Mouse (Mus musculus): Measurements from ENCODE around the gene Cpne9. TPM values are rescaled to one million over a fixed set of nuclear protein-coding genes. Genes with fewer than 3 reads are reported as not detected.

Cpne9 gene
- polyA plus RNA-seq, 1 experiment from 2014 or later = not detected

DNA sequence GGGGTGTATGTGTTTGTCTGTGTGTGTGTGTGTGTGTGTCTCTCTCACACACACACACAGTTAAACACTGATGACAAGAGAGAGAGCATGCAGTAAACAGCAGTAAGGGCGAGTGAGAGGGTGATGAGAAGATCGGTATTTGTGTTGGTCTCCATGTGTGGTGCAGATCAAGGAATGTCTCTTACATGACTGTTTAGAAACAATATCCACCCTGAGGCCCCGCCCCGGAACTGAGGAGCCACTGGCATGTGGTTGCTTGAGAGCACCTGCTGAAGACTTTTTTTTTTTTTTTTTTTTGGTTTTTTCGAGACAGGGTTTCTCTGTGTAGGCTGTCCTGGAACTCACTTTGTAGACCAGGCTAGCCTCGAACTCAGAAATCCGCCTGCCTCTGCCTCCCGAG is 17.7 kb upstream of the Cpne9 start:
- WGBS (ENCODE audit: insufficient replicate concordance) = 79% methylated on average over 8 of the region's 8 CpGs
- Histone ChIP-seq H3K4me1 (replicated peaks) (no peaks in the 10 kb centered on the region), H3K4me2 (no peak overlapping the region), H3K36me3 (peaks cover 76% of the 10 kb centered on the region), H3K9ac (no peak overlapping the region), H3K4me3 (replicated peaks) (no peak overlapping the region), H3K27ac (no peak overlapping the region), H3K27me3 (no peaks in the 10 kb centered on the region), H3K9me3 (replicated peaks) (no peaks in the 10 kb centered on the region)
- DNase-seq (no peak), ATAC-seq (ENCODE audit: low read depth) (no peak)

DNA sequence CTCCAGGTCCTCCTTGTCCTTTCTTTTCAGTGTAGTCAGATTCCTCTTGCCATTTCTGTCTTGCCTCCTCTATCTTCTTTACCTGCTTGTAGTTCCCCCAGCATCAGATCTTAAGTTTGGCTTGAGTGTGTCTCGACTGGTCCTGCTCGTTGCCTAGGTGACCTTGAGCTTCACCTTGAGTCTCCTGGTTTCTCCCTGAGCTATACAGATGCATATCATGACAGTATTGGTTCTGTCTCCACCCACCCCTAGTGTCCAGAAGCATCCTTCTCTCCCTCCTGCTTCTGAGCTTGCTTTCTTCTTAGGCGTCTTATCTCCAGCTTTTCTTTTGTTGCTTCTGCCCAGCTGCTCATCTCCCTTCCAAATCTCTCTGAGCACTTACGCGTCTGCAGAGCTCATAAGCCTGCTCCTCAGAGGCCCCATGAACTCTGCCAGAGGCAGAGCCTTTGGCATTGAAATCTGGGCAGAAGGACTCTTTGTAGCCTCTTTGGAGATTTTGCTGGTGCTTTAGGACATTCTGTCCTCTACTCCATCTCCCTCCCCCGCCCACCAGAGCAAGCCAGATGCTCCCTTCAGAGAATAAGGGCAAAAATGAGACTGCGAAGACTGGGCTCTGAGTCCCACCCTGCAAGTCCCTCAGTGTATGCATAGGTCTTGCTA is 15.0 kb upstream of the Cpne9 start:
- Histone ChIP-seq H3K4me2 (no peak overlapping the region), H3K36me3 (peaks cover 76% of the 10 kb centered on the region)

DNA sequence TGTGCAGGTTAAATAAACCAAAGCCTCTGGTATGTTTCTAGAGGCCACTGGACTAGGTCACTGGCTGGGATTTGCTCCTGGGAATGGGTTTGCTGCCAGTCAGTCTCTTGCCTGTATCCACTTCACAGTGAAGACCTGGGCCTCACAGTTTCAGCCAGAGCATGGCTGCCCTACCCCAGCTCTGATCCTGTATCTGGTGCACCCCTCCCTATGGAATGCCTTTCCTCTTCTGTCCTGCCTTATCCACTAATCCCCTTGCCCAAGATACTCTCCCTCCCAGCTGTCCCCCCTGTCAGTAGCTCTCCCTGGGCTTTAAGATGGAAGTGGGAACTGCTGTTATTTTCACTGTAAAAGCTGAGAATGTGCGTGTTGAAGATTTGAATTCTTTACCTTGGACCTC is 14.1 kb upstream of the Cpne9 start:
- ATAC-seq (ENCODE audit: low read depth) = no peak
- WGBS (ENCODE audit: insufficient replicate concordance) = 71% methylated on average over 1 of the region's 1 CpGs
- no peak for DNase-seq
- no peak overlapping the region for H3K27ac ChIP-seq
- no peak overlapping the region for H3K9ac ChIP-seq
- peaks cover 75% of the 10 kb centered on the region for H3K36me3 ChIP-seq
- H3K4me2 ChIP-seq = no peak overlapping the region
- H3K9me3 ChIP-seq (replicated peaks) = no peaks in the 10 kb centered on the region
- no peaks in the 10 kb centered on the region for H3K27me3 ChIP-seq
- no peak overlapping the region for H3K4me3 ChIP-seq (replicated peaks)
- no peaks in the 10 kb centered on the region for H3K4me1 ChIP-seq (replicated peaks)

More for the DNA sequence above, 15.0 kb upstream of the Cpne9 start:
- ATAC-seq (ENCODE audit: low read depth) (no peak), DNase-seq (no peak)
- Histone ChIP-seq H3K4me1 (replicated peaks) (no peaks in the 10 kb centered on the region), H3K27me3 (no peaks in the 10 kb centered on the region), H3K27ac (no peak overlapping the region), H3K4me3 (replicated peaks) (no peak overlapping the region), H3K9me3 (replicated peaks) (no peaks in the 10 kb centered on the region), H3K9ac (no peak overlapping the region)
- WGBS (ENCODE audit: insufficient replicate concordance) = 73% methylated on average over 7 of the region's 7 CpGs

DNA sequence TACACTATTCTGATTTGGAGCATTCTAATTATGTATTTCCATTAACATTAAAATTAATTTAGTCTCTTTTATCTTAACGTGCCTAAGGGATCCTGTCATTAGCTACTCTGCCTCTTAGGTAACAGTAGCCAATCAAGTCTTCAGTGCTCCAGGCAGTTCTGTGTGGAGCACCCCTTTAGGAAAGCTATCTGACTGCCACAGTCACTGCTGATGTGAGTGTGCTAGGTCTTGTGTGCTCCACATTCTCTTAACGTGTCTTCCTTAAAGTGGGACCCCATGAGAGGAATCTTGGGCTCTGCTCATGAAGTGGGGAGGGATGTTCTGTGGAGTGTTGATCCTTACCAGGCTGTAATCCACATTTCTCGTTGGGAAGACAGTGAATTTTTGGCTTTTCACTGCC is 9.7 kb upstream of the Cpne9 start:
- Histone ChIP-seq H3K4me2 (no peak overlapping the region), H3K36me3 (peaks cover 55% of the 10 kb centered on the region), H3K4me3 (replicated peaks) (no peak overlapping the region), H3K9me3 (replicated peaks) (no peaks in the 10 kb centered on the region), H3K9ac (no peak overlapping the region), H3K27ac (no peak overlapping the region), H3K27me3 (no peaks in the 10 kb centered on the region), H3K4me1 (replicated peaks) (no peaks in the 10 kb centered on the region)
- 58% methylated on average over 3 of the region's 3 CpGs for WGBS (ENCODE audit: insufficient replicate concordance)
- ATAC-seq (ENCODE audit: low read depth) (no peak), DNase-seq (no peak)

DNA sequence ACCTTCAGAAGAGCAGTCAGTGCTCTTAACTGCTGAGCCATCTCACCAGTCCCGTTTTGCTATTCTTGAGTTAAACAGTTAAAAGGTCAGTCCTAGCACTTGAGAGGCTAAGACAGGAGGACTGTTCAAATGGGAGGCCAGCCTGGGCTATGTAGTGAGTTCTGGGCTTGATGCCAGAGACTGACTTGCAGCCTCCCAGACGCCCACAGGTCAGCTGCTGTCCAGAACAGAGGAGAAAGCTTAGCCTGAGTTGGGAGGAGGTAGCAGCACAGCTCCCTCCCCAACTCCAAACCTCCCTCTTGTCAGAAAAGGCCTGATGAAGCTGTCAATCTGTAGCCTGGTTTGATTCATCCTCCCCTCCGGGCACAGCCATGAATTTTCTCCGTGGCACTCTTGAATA is 5.3 kb upstream of the Cpne9 start:
- ATAC-seq (ENCODE audit: low read depth) (no peak), DNase-seq (no peak)
- no peaks in the 10 kb centered on the region for H3K9me3 ChIP-seq (replicated peaks)
- H3K4me2 ChIP-seq = no peak overlapping the region
- H3K9ac ChIP-seq = no peak overlapping the region
- H3K4me1 ChIP-seq (replicated peaks) = no peaks in the 10 kb centered on the region
- no peak overlapping the region for H3K27ac ChIP-seq
- H3K27me3 ChIP-seq = peaks cover 9% of the 10 kb centered on the region
- H3K4me3 ChIP-seq (replicated peaks) = no peak overlapping the region
- peaks cover 18% of the 10 kb centered on the region for H3K36me3 ChIP-seq
- 64% methylated on average over 4 of the region's 4 CpGs for WGBS (ENCODE audit: insufficient replicate concordance)

DNA sequence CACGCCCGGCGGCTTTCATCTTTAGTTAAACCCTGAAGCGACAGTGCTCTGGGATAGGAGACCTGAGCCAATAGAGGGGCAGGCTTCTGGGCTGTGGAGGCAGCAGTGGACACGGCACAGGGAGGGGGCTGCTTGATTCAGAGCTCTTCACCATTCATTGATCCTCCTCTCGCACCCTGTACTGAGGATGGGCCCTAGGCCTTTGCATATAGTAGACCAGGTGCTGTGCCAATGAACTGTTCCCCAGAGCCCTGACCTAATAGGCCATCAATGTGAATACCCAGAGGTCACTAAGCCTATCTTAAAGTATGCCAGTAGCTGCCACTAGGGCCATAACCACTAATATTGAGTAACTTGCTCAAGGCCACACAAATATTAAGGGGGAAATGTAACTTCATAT is 431 bp upstream of the Cpne9 start:
- no peak overlapping the region for H3K4me3 ChIP-seq (replicated peaks)
- no peak overlapping the region for H3K4me2 ChIP-seq
- H3K9me3 ChIP-seq (replicated peaks) = no peaks in the 10 kb centered on the region
- no peak for ATAC-seq (ENCODE audit: low read depth)
- no peaks in the 10 kb centered on the region for H3K4me1 ChIP-seq (replicated peaks)
- H3K36me3 ChIP-seq = 0 out of 2 replicates have a peak, but pooled peaks cover 7% of the 10 kb centered on the region
- WGBS (ENCODE audit: insufficient replicate concordance) = 54% methylated on average over 6 of the region's 6 CpGs
- H3K27ac ChIP-seq = no peak overlapping the region
- DNase-seq = no peak
- no peak overlapping the region for H3K9ac ChIP-seq
- H3K27me3 ChIP-seq = peaks cover 47% of the 10 kb centered on the region

DNA sequence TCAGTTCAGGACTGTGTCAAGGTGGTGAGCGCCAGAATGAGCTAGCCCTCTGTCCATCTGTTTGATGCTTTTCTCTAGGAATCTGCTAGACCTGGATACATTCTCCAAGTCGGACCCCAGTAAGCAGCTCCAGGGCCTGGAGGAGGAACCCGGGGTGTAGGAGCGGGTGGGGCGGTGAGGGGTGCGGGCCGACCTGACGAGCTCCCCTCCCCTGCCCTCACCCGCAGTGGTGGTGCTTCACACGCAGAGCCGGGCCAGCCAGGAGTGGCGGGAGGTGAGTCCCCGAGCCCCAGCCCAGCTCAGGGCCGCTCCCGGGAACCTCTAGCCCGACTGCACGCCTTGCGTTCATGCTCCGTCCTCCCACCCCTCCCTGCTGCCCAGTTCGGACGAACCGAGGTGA is 862 bp downstream of the Cpne9 start:
- no peak overlapping the region for H3K9ac ChIP-seq
- no peak overlapping the region for H3K4me3 ChIP-seq (replicated peaks)
- no peaks in the 10 kb centered on the region for H3K4me1 ChIP-seq (replicated peaks)
- peaks cover 47% of the 10 kb centered on the region for H3K27me3 ChIP-seq
- no peak overlapping the region for H3K4me2 ChIP-seq
- H3K9me3 ChIP-seq (replicated peaks) = no peaks in the 10 kb centered on the region
- WGBS (ENCODE audit: insufficient replicate concordance) = 4% methylated on average over 22 of the region's 22 CpGs
- DNase-seq = no peak
- ATAC-seq (ENCODE audit: low read depth) = no peak
- no peak overlapping the region for H3K27ac ChIP-seq
- 0 out of 2 replicates have a peak, but pooled peaks cover 4% of the 10 kb centered on the region for H3K36me3 ChIP-seq

DNA sequence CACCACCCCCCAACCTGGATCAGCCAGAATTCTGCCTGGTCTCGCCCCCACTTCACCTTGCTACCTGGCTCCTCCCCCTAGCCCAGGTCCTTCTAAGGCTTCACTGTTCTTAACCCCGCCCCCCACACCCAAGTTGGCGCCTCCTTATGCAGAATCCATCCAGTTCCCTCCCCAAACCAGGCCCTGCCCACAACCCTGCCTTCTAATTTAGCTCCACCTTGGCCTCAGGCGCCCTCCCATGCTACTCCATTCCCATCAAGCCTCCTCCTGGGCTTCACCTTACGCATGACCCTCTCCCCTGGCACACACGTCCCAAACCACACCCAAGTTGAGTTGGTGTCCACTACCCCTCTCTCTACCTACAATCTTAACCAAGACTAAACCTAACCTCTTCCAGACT is 1.4 kb downstream of the Cpne9 start:
- no peak overlapping the region for H3K4me2 ChIP-seq
- no peaks in the 10 kb centered on the region for H3K9me3 ChIP-seq (replicated peaks)
- peaks cover 47% of the 10 kb centered on the region for H3K27me3 ChIP-seq
- WGBS (ENCODE audit: insufficient replicate concordance) = 11% methylated on average over 6 of the region's 6 CpGs
- no peak overlapping the region for H3K9ac ChIP-seq
- ATAC-seq (ENCODE audit: low read depth) (peak; percentile 29; the same call in 1 of the 2 replicates), DNase-seq (no peak)
- H3K4me3 ChIP-seq (replicated peaks) = no peak overlapping the region
- no peak overlapping the region for H3K27ac ChIP-seq
- no peaks in the 10 kb centered on the region for H3K4me1 ChIP-seq (replicated peaks)
- H3K36me3 ChIP-seq = no peaks in the 10 kb centered on the region

DNA sequence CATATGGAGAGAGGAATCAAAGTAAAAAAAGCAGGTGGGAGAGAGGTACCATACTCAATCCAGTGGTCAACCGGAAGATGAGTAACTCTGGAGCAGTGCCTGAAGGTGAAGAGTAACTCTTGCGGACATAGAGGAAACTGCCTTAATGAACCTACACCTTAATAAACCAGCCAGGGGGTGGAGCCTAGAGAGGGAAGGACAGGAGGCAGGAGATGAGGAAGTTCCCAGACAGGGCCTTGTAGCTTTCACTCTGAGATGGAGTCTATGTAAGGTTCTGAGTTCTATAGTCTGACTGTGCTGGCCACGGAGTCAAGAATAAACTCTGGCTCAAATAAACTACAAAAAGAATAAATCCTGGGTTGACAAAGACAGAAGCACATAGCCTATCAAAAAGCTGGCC is 2.8 kb downstream of the Cpne9 start:
- DNase-seq (no peak), ATAC-seq (ENCODE audit: low read depth) (no peak)
- no peak overlapping the region for H3K4me3 ChIP-seq (replicated peaks)
- no peaks in the 10 kb centered on the region for H3K4me1 ChIP-seq (replicated peaks)
- peaks cover 47% of the 10 kb centered on the region for H3K27me3 ChIP-seq
- H3K9ac ChIP-seq = no peak overlapping the region
- H3K4me2 ChIP-seq = no peak overlapping the region
- WGBS (ENCODE audit: insufficient replicate concordance) = 57% methylated on average over 3 of the region's 3 CpGs
- no peaks in the 10 kb centered on the region for H3K9me3 ChIP-seq (replicated peaks)
- H3K27ac ChIP-seq = no peak overlapping the region
- no peaks in the 10 kb centered on the region for H3K36me3 ChIP-seq

DNA sequence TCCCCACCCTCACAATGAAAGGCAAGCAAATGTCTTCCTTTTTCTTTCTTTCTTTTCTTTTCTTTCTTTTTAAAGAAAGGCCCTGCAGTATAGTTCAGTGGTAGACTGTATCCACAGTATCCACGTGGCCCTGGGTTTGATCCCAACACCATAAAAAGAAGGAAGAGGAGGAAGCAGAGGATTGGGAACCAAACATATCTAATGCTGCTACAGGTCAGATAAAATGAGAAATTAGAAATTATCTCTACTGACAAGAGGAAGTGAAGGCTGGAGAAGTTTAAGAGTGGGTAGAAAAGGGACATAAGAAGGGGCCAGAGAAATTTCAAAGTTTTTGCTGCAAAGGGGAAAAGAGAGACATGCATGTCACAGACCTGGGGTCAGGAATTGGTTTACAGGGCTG is 4.2 kb downstream of the Cpne9 start:
- 42% methylated on average over 1 of the region's 1 CpGs for whole genome bisulfite sequencing (ENCODE audit: insufficient replicate concordance)
- no peak for ATAC-seq (ENCODE audit: low read depth)
- Histone ChIP-seq H3K9me3 (replicated peaks) (no peaks in the 10 kb centered on the region), H3K27me3 (peaks cover 43% of the 10 kb centered on the region), H3K4me2 (no peak overlapping the region), H3K9ac (no peak overlapping the region), H3K27ac (no peak overlapping the region), H3K4me1 (replicated peaks) (no peaks in the 10 kb centered on the region), H3K36me3 (no peaks in the 10 kb centered on the region), H3K4me3 (replicated peaks) (no peak overlapping the region)
- DNase-seq = no peak

DNA sequence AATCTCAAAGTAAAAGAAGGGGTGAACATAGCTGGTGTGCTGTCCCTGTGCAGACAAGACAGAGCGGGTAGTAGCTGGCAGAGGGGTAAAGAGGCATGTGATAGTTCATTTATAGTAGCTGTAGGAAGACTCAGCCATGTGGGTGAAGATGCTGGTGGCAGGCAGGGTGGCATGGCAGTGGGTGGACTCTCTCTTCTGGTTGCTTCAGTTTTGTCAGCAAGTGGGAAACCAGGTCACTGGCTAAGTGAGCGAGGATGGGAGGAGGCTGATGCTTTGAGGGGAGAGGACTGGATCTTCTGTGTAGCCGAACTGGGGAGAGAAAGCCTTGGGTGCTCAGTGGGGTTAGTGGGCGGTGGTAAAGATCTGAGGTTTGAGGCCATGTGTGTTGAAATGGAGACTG is 5.1 kb downstream of the Cpne9 start:
- Histone ChIP-seq H3K27me3 (peaks cover 36% of the 10 kb centered on the region), H3K27ac (no peak overlapping the region), H3K9ac (no peak overlapping the region), H3K36me3 (no peaks in the 10 kb centered on the region), H3K4me1 (replicated peaks) (no peaks in the 10 kb centered on the region), H3K9me3 (replicated peaks) (no peaks in the 10 kb centered on the region), H3K4me2 (no peak overlapping the region), H3K4me3 (replicated peaks) (no peak overlapping the region)
- no peak for DNase-seq
- 53% methylated on average over 4 of the region's 4 CpGs for WGBS (ENCODE audit: insufficient replicate concordance)
- ATAC-seq (ENCODE audit: low read depth) = no peak

DNA sequence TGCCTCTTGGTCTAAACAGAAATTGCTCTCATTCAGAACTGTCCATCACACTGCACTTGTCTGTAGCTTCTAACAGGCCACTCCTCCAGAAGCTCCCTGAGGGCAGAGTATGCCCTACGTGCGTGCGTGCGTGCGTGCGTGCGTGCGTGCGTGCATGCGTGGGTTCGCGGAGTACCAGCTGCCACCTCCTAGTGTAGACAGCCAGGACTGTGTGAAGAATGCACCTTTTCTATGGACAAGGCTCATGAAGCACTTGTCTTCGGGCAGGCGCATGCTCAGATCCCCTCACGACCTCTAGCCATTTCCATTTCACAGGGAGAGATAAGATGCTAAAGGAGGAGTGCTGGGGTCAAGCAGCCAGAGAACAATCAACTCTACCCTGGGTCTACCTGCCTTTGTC is 7.2 kb downstream of the Cpne9 start:
- Histone ChIP-seq H3K27me3 (peaks cover 15% of the 10 kb centered on the region), H3K9me3 (replicated peaks) (no peaks in the 10 kb centered on the region), H3K27ac (no peak overlapping the region), H3K9ac (no peak overlapping the region), H3K4me1 (replicated peaks) (no peaks in the 10 kb centered on the region), H3K4me2 (no peak overlapping the region), H3K36me3 (no peaks in the 10 kb centered on the region), H3K4me3 (replicated peaks) (no peak overlapping the region)
- 82% methylated on average over 15 of the region's 15 CpGs for WGBS (ENCODE audit: insufficient replicate concordance)
- no peak for DNase-seq
- no peak for ATAC-seq (ENCODE audit: low read depth)
